Mouse (Mus musculus): ENCODE results near the gene Arsb.

Arsb gene

GRCm38 (mm10) chr13:93891276-93891675 lies 119.8 kb downstream of the Arsb start:
- DNase-seq (ENCODE audit: low spot score): no peak

- no peak for DNase-seq (ENCODE audit: low spot score)
Measured at GRCm38 (mm10) chr13:93892101-93892500, 120.7 kb downstream of the Arsb start.

- no peak for DNase-seq (ENCODE audit: low spot score)
Measured at GRCm38 (mm10) chr13:93894105-93894504, 122.7 kb downstream of the Arsb start.

- DNase-seq (ENCODE audit: low spot score): no peak
Measured at GRCm38 (mm10) chr13:93895430-93895829, 124.0 kb downstream of the Arsb start.

GRCm38 (mm10) chr13:93897943-93898826 lies 126.8 kb downstream of the Arsb start:
- DNase-seq (ENCODE audit: low spot score): no peak

GRCm38 (mm10) chr13:93899378-93900256 lies 128.2 kb downstream of the Arsb start:
- DNase-seq (ENCODE audit: low spot score): no peak

GRCm38 (mm10) chr13:93900934-93901626 lies 129.7 kb downstream of the Arsb start:
- no peak for DNase-seq (ENCODE audit: low spot score)

GRCm38 (mm10) chr13:93902126-93902525 lies 130.7 kb downstream of the Arsb start:
- DNase-seq (ENCODE audit: low spot score): no peak

- no peak for DNase-seq (ENCODE audit: low spot score)
Measured at GRCm38 (mm10) chr13:93906552-93907245, 135.3 kb downstream of the Arsb start.

- no peak for DNase-seq (ENCODE audit: low spot score)
Measured at GRCm38 (mm10) chr13:93907971-93908370, 136.5 kb downstream of the Arsb start.

- DNase-seq (ENCODE audit: low spot score): no peak
Measured at GRCm38 (mm10) chr13:93909847-93910246, 138.4 kb downstream of the Arsb start.

- DNase-seq (ENCODE audit: low spot score): no peak
Measured at GRCm38 (mm10) chr13:93911037-93911436, 139.6 kb downstream of the Arsb start.

- DNase-seq (ENCODE audit: low spot score): no peak
Measured at GRCm38 (mm10) chr13:93912326-93912915, 141.0 kb downstream of the Arsb start.

GRCm38 (mm10) chr13:93914206-93914605 lies 142.8 kb downstream of the Arsb start:
- DNase-seq (ENCODE audit: low spot score): no peak

GRCm38 (mm10) chr13:93915641-93916570 lies 144.5 kb downstream of the Arsb start:
- DNase-seq (ENCODE audit: low spot score): no peak

- no peak for DNase-seq (ENCODE audit: low spot score)
Measured at GRCm38 (mm10) chr13:93919536-93919935, 148.1 kb downstream of the Arsb start.

GRCm38 (mm10) chr13:93920080-93920785 lies 148.8 kb downstream of the Arsb start:
- DNase-seq (ENCODE audit: low spot score): no peak

GRCm38 (mm10) chr13:93920786-93921300 lies 149.4 kb downstream of the Arsb start:
- DNase-seq (ENCODE audit: low spot score): no peak

Data from urinary bladder, postnatal 25 days (tissue).